Mouse (Mus musculus): ENCODE results near the gene Rpl22.

Gene Rpl22

GRCm38 (mm10) chr4:152325574-152326411 lies at the start of gene Rpl22:
Gene Rpl22 (plus strand): TSS chr4:152325742.
- peak; percentile 97 to 98 for DNase-seq (ENCODE audit: low spot score in 2 of 2)

- DNase-seq (ENCODE audit: low spot score in 2 of 2) = no peak
These were observed 48.9 kb upstream of the Rpl22 start for GRCm38 (mm10) chr4:152276389-152277347.

GRCm38 (mm10) chr4:152277916-152278315 lies 47.6 kb upstream of the Rpl22 start:
- DNase-seq (ENCODE audit: low spot score in 2 of 2) = no peak

GRCm38 (mm10) chr4:152278986-152279385 lies 46.6 kb upstream of the Rpl22 start:
- DNase-seq (ENCODE audit: low spot score in 2 of 2) = no peak

GRCm38 (mm10) chr4:152281601-152282000 lies 43.9 kb upstream of the Rpl22 start:
- DNase-seq (ENCODE audit: low spot score in 2 of 2) = no peak

GRCm38 (mm10) chr4:152282721-152283120 lies 42.8 kb upstream of the Rpl22 start:
- no peak for DNase-seq (ENCODE audit: low spot score in 2 of 2)

- peak; percentile 87 to 90 for DNase-seq (ENCODE audit: low spot score in 2 of 2)
These were observed 42.2 kb upstream of the Rpl22 start for GRCm38 (mm10) chr4:152283186-152283950.

GRCm38 (mm10) chr4:152285505-152285904 lies 40.0 kb upstream of the Rpl22 start:
- DNase-seq (ENCODE audit: low spot score in 2 of 2) = peak; percentile 69 to 71

- peak in 1 of 2 experiments; percentile 74 for DNase-seq (ENCODE audit: low spot score in 2 of 2)
These were observed 39.4 kb upstream of the Rpl22 start for GRCm38 (mm10) chr4:152286183-152286582.

- peak in 1 of 2 experiments; percentile 55 for DNase-seq (ENCODE audit: low spot score in 2 of 2)
These were observed 38.7 kb upstream of the Rpl22 start for GRCm38 (mm10) chr4:152286887-152287286.

GRCm38 (mm10) chr4:152287317-152288120 lies 38.0 kb upstream of the Rpl22 start:
- DNase-seq (ENCODE audit: low spot score in 2 of 2) = no peak

- DNase-seq (ENCODE audit: low spot score in 2 of 2) = no peak
These were observed 37.1 kb upstream of the Rpl22 start for GRCm38 (mm10) chr4:152288398-152288945.

- DNase-seq (ENCODE audit: low spot score in 2 of 2) = no peak
These were observed 35.2 kb upstream of the Rpl22 start for GRCm38 (mm10) chr4:152290385-152290784.

- DNase-seq (ENCODE audit: low spot score in 2 of 2) = no peak
These were observed 34.6 kb upstream of the Rpl22 start for GRCm38 (mm10) chr4:152290991-152291390.

- no peak for DNase-seq (ENCODE audit: low spot score in 2 of 2)
These were observed 34.0 kb upstream of the Rpl22 start, which contains the start of gene Hes3 for GRCm38 (mm10) chr4:152291562-152291961. Gene Hes3 (minus strand): TSS chr4:152291662.

GRCm38 (mm10) chr4:152292102-152292765 lies 33.3 kb upstream of the Rpl22 start:
- no peak for DNase-seq (ENCODE audit: low spot score in 2 of 2)

GRCm38 (mm10) chr4:152294188-152294929 lies 31.2 kb upstream of the Rpl22 start:
- no peak for DNase-seq (ENCODE audit: low spot score in 2 of 2)

GRCm38 (mm10) chr4:152295916-152296315 lies 29.6 kb upstream of the Rpl22 start:
- no peak for DNase-seq (ENCODE audit: low spot score in 2 of 2)

GRCm38 (mm10) chr4:152296371-152296770 lies 29.2 kb upstream of the Rpl22 start:
- no peak for DNase-seq (ENCODE audit: low spot score in 2 of 2)

Measured in right cerebral cortex, postnatal 10 days (tissue).